Mouse (Mus musculus) liver, postnatal 0 days (tissue): ENCODE results near the gene Osbpl9.

Source experiments
- CTCF ChIP-seq: sonication (generic); IDR thresholded peaks from 2 replicates; pipeline ENCODE4 v1.5.1; 2016; ENCODE audit warnings: antibody characterized with exemption, low read depth
- EP300 ChIP-seq: IDR thresholded peaks from 2 replicates; pipeline ENCODE4 v1.6.1; 2016; ENCODE audit warnings: antibody characterized with exemption, low read depth, mild to moderate bottlenecking

DNA sequence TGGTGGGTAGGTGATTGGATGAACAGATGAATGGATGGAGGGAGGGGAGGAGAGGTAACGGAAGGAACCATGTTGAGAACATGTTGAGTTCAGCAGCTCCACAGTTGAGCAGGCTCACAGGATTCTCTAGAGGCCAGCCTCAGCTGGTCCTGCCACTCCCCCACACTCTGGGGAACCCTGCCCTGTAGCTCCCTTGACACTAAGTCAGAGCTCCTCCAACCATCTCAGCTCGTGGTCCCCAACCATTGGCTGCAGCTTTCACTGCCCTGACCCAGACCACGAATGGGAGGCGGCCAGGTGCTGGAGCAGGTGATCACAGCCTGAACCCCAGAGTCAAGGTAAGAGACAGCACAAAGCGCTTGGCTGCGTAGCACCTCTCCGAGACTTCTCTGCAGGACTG, 15.9 kb upstream of the Osbpl9 start:
- TF ChIP-seq CTCF (no peak), EP300 (no peak)
